Mouse (Mus musculus) monocyte, adult 5-6 weeks (primary cell): ENCODE measurements around the gene Mrap. TPM values are rescaled to one million over a fixed set of nuclear protein-coding genes. Genes with fewer than 3 reads are reported as not detected.

Experiments used
- ATAC-seq: fragments of 153-309, 156-312 bp; replicated peaks from 2 replicates; pipeline ENCODE4 v1.8.0; 2017; ENCODE audit warnings: mild to moderate bottlenecking; ENCODE audit not compliant: low TSS enrichment, insufficient number of reproducible peaks, severe bottlenecking, poor library complexity, low FRiP score
- total RNA-seq: library from RNA; stranded (forward); fragments of 200-1000, 200-491, 200-594 nt; gene quantifications from 3 replicates; pipeline ENCODE4 v1.2.3, GENCODE M21; 2017

Mrap gene
- total RNA-seq, 1 experiment from 2014 or later, result not detected

DNA sequence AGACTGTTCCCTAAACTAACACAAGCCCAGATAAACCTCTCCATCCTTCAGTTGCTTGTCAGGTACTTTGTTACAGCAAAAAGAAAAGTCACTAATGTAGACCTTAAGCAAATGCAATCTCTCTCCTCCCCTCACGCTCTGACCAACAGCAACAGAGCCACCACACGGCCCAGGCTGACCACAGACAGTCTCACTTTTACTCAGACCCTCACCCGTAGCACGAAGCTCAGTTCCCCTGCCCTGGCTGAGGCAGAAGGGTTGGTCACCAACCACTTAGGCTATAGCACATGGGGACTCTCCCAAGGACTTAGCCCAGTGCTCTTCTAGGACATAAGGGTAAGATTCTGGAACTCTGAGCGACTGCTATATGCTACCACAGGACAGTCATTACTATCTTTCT, 60.8 kb downstream of the Mrap start:
- ATAC-seq, result no peak

Other genes with a start within 250 kb of the Mrap start
- 36.1 to 45.9 TPM (median 37.8 TPM) in 3 replicates for gene Mis18a, start 10.8 kb upstream of the Mrap start, total RNA-seq
- gene Urb1, start 72.2 kb downstream of the Mrap start, total RNA-seq, result 3.9 to 6.8 TPM (median 4.9 TPM) in 3 replicates
- gene Eva1c, start 88.5 kb downstream of the Mrap start, total RNA-seq, result not detected in 3 replicates
- gene Cfap298, start 196.9 kb downstream of the Mrap start, total RNA-seq, result 10.7 to 19.1 TPM (median 18.3 TPM) in 3 replicates